Mouse (Mus musculus) left cerebral cortex, adult 11 months (tissue): ENCODE measurements around the gene Prr5.

Experiments used
- DNase-seq: peaks from one replicate; pipeline ENCODE4 v3.0.0; 2022; ENCODE audit warnings: low spot score

Prr5 gene

DNA sequence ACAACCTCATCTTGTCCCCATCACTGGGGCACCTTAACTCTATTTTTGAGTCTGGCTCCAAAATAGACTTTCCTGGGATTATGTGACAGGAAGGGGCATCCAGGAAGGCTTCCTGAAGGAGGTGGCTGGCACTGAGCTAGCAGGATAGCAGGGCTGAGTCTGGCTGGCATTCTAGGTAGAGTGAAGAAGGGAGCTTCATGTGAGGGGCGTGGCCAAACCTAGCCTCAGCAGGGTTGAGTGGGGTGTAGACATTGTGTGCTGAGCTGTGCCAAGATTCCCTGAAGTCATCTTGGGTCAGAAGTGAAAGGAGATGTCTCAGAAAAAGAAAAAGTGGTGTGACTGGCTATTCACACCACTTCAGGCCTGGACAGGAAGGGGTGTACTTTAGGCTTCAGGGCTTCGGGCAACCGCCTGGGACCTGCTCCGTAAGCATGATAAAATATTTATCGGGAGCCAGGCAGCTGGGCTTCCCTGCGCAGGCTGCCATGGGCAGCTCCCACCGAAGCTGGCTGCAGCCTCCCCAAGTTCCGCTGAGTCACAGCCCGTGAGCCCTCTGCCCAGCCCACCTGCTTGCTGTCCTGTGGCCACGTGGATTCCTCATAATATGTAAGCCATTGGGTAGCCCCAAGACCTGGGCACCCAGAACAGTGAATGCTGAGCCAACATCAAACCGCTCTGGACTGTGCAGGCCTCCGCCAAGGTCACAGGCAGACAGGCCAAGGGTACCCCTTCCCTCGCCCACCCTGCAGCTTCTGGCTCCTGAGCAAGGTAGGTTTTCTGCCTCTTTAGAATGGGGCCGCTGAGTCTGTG lies at the start of gene Prr5:
Prr5 (plus strand) TSS at position 683 of the 810 bp plus-strand sequence.
- no peak for DNase-seq

DNA sequence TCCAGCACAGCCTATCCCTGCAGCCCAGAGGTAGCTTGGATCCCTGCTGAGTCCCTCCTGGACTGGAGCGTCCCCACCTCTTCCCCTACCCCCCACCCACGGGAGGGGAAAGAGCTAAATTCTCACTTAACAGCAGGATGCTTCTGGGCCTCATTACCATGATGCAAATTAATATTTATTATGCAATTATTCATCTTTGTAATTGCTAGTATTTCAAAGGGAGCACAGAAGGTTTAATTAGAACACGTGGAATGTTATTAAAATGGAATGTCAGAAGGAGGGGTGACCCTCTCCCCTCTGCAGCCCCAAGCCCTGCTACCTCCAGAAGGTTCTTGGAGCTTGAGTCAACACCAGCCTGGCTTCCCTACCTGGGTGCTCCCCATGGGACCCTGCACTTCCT lies 49.4 kb upstream of the Prr5 start:
- DNase-seq, result no peak

DNA sequence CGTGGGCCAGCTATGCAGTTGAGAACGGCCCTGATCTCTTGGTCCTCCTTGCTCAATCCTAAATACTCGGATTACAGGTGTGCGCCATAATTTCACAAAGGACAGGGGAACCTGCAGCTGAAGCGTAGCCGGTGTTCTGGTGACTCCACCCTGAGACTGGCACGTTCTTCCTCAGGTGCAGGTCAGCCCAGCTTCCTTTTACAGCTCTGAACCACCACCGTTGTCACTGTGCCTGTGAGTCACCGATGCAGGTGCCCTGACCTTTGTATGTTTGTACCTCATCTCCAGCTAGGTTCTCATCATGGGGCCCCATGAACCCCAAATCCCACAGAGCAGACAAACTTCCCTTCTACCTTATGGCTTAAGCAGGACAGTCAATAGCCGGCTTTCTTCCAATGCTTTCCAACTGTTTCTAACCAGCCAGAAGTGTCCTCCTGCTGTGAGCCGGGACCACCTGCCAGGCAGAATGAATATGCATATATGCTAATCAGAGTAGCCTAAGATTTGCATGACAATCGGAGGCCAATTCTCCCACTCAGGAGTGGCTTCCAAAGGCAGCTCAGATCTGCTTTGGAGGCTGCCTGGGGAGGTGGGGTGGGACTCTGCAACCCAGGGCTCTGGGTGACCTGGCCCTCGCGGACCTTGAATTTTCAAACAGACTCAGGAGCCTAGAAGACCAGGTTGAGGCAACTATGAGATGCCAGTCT lies 47.5 kb upstream of the Prr5 start:
- no peak for DNase-seq

DNA sequence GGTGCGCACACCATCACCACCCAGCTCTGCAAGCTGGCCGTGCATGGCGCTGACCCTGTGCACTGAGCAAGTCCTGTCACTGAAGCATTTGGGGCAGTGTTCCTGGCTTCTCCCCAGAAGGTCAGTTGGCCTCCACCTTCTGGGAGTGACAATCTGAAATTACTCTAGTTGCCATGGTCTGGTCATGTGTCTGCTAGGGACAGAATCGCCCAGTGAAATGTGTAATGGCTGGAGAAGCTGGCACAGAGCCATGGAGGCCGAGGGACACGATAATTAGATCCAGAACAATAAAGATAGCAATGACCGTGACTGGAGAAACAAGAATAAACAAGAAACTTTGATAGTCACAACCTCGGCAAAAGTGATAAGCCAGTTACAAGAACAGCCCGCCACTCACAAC lies 44.5 kb upstream of the Prr5 start:
- no peak for DNase-seq

DNA sequence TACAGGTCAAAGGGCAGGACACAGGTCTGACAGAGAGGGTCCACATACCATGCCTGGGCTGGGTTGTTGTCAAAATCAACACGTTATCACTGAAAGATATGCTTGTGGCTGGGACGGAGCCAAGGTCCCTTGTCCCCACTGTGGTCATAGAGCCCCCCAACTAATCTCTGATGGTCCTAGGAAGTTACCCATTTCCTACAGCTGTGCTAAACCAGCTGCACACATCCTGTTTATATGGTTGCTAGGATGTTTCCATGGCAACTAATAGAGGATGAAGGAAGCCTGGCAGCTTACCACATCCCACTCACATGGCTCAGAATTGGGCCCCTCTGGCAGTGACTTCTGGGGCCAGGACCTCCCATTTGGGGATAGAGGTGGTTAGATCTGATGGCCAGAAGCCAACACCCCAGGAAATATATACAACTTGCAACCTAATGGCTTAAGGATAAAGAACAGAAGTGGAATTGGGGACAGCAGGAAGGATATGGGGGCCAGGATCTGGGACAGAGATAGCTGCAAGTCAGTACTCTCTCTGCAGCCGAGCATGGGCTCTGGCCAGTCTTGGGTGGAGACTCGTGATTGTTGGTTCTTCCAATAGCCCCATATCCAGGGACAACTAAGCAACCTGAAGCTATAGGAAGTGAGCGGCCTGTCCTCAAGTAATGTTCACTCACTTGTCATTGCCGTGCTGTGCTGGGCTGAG lies 43.6 kb upstream of the Prr5 start:
- no peak for DNase-seq

DNA sequence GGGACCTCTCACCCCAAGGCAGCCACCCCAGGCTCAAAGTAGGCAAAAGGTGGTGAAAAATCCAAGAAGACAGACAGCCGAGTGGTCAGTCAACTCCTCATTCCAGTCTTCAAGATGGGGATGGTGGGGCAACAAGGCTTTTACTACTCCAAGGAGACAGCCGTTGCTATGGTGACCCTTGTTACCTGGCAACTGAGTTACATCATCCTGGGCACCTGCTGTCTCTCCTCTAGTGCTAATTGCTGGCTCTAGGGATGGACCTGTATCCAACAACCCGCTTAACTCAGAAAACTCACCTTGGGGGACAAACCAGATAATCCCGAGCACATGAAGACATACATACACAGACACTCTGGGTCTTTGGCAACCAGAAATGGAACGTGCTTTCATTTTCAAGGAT lies 42.1 kb upstream of the Prr5 start:
- DNase-seq, result no peak

DNA sequence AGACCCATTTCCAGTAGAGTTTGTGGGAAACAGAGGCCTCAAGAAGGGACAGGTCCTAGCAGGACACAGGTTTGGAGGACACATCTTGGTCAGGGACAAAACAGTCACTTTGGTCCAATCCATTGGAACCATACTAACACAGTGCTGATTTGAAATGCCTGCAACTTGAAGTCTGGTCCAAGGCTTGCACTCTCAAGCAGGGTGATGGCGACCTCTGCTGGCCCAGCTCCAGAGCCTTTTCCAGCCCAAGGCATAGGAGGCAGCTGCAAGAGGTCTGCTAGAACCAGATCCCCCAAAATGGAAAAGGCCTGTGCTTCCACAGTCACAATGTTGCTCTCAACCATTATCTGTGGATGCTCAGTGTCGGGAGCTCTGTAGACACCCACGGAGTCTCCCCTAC lies 39.7 kb upstream of the Prr5 start:
- DNase-seq, result no peak

DNA sequence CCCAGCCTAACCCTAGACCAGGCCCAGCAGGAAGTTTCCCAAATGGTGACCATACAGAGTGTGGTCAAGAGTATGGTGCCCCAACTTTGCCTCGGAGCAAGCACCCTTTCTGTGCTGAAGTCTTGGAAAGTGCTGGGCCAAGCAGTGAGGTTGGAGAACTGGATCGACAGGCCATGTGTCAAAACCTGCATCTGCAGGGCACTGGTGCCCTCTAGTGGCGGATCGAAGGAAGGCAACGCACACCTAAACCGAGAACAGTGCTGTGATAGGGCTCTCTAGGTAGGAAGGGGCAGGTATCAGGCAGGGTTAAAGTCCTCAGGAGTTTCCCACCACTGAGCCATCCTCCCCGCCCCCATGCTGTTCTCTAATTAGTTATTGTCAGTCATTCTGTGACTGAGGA lies 37.9 kb upstream of the Prr5 start:
- DNase-seq, result no peak

DNA sequence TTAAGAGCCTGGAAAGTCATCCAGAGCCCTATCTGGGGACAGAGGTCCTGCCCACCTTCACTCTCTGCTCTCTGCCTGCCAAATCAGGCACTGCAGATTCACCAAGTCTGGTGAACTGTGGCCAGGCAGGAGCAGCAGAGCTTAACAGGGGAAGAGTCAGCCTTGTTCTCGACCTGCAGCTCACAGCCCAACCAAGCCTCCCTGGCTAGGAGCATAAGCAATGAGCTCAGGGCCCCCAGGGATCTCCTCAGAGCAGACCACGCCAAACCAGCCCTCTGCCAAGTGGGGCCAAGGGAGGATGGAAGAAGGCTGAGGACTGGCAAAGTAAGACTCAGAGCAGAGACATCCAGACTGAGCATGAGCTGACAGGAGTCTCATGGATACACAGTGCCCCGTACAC lies 35.1 kb upstream of the Prr5 start:
- DNase-seq, result no peak

DNA sequence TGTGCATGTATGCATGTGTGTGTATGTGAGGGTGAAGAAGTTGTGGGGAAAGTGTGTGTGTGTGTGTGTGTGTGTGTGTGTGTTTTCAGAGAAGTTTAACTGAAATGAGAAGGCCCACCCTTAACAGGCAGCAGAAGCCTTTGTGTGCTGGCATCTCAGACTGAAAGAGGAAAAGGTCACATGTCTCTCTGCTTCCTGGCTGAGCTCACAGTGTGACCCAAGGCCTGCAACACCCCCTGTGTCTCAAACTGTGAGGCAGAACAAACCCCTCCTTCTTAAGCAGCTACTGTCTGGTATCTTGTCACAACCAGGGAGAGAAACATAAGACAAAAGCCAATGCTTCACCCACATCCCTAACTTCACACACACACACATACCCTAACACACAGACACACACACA lies 31.0 kb upstream of the Prr5 start:
- DNase-seq, result no peak

DNA sequence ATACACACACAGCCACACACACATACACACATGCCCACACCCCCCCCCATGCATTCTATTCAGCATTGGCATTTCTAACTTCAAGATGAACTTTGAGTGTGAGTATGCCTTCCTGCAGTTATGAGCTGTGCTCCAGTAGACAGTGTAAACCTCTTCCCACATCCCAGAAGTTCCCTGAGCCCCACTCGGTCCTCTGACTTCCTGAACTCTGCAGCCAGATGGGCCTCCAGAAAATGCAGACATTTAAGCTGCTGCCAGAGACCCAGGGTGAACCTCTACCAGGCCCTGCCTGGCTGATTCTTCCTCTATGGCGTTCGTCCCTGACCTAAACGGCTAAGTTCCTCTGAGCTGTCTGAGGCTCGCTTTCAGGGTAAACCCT lies 30.4 kb upstream of the Prr5 start:
- DNase-seq, result no peak

DNA sequence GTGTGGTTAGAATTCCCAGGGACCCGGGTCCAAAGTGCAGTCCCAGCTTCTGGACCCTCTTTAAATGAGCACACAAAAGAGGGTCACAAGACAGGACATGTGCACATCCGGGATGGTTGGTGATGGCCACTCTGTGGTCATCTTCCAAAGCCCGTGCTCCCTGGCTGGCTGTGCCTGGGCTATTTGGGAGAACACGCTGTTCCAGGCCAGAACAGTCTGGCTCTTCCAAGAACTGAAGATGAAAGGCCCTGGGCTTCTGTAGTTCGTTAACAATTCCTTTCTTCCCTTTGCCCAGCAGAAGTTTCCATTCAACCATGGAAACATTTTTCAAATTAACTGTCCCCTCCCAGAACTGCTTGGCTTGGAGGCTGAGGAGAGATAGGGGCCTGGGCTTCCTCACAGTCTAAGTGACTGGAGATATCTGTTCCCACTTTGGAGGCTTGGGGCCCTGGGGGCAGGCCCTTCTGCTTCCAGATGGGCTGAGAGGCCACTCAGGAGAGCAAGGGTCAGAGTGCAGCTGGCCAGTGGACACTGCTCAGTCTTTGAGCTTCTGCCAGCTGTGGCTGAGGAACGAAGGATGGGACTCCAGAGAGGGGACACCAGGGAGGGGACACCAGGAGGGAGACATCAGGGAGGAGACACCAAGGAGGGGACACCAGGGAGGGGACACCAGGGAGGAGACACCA lies 29.8 kb upstream of the Prr5 start:
- DNase-seq, result no peak

DNA sequence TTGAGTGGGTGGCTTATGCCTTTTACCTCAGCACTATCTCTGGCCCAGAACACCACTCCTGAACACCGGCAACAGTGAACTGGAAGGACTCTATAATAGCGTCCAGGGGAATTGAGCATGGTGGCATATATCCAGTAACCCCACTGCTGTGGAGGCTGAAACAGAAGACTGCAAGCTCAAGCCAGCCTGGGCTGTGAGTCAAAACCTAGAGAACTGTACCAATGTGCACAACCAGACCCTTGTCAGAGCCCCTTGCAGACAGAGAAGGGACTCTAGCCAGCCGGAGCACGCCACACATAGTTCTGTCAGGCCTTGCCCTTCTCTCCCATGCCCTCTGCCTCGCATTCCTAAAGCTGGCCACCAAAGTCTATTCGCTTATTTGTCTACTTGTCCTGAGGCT lies 28.7 kb upstream of the Prr5 start:
- DNase-seq, result no peak

DNA sequence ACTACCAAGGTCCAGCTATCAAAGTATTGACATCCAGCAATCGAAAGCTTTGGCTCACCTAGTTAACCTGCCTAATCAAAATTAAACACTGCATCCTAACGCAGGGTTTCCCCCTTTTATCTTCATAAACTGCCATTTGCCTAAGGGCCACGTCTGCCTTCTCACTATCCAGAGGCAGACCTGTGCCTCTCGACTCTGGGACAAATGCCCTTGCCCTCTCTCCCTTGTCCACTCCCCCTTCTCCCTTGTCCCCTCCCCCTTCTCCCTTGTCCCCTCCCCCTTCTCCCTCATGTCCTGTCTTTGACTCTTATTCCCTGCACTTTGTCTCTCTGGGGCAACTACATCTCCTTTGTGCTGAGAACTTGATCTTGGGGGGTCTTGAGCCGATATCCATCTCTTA lies 28.3 kb upstream of the Prr5 start:
- no peak for DNase-seq

DNA sequence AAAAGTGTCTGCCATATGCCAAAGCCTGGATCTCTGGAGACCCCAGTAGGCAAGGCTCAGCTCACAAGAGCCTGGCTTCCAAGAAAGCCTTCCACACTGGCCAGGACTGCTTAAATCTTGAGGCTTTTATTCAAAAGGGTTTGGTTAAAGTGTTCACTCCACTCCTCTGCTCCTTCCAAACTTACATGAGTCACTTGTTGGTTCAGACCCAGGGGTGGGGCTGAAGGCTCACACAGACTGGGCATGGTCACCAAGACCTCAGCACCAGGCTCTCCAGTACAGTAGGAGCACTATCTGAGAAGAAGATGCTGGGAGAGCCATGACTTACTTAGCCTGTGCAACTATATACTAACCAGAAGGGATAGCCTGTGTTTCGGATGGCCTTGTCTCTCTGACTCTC lies 27.5 kb upstream of the Prr5 start:
- DNase-seq, result no peak

DNA sequence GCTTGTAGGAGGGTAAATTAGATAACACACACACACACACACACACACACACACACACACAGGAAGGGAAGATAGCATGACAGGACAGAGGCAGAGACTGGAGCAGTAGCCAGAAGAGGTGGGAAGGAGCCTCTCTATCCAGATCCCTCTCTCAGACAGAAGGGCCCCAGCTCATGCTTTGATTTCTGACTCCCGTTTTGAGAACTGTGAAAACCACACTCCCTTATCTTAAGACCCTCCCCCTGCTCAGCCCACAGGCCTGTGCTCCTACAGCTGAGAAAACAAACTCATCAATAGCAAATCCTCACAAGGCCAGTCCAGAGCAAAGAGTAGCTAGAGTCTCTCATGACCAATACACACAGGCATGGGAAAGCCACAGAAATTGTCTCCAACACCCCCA lies 26.2 kb upstream of the Prr5 start:
- DNase-seq, result no peak

DNA sequence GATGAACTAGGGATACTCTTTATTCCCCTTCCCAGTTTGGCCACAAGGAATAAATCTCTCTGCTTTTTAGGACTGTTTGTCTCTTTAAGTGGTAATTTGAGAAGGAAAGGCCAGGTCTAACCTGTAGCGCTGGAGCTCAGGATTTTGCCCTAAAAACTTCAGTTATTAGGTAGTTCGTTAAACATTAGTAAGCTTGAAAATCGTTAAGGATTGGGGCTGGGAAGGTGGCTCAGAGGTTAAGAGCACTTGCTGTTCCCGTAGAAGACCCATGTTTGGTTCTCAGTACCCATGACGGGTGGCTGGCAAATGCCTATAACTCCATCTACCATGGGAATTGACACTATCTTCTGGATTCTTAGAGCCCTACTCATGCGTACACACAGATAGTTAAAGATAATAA lies 17.9 kb upstream of the Prr5 start:
- no peak for DNase-seq

DNA sequence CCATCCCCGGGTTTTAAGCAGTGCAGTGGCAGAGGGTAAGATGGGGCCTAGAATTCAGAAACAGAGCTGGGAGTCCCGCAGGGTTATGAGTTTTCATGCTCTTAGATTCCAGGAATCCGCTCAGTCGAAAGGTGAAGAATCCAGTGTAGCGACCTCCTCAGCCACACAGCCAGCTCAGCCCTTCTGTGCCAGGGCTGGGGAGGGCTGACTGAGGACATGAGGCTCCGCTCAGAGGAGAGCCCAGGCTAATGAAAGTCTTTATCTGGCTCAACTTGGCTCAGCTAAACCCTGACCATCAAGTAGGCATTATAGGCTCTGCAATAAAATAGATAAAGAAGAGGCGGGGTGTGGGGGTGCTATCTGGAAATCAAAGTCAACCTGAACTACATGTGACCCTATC lies 16.3 kb upstream of the Prr5 start:
- DNase-seq, result no peak

DNA sequence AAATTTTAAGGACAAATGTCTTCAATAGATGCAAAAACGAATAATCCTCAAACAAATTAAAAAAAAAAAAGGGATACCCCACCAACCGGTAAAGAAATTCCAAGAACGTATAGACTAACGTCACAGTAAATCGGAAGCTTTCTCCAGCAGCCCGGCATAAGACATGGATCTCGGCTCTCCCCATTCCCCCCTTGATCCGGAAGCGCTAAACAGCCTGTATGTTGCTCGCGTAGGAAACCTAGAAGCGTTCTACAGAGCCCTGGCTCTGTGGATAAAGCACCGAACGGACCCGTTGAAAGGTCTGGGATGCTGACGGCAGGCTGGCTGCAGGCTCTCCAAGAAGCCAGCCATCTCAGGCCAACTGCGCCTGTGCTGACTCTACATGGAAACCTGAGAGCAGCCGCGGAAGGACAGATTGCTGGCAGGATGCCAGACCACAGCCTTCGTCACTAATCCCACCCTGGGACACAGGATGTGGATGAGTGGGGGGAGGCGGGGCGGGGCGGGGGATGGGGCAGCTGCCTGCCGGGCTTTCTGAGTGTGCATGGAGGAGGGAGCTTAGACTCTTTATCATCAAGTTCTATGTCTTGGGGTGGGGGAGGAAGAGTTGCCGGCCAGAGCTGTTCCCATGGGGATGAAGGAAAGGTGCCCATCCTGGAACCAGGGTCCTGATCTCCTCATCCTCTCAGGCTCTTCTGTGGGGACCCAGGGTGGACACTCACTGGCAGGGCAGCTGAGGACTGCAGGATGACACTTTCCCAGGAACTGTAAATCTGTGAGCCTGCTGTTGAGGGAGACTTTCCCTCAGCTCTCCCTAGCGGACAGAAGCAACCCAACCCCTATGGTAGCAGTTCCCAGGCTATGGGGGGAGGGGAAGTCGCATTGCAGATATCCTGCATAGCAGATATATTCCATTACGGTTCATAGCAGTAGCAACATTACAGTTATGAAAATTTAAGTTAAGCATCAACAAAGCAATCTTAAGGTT lies 15.1 kb upstream of the Prr5 start:
- DNase-seq, result no peak

DNA sequence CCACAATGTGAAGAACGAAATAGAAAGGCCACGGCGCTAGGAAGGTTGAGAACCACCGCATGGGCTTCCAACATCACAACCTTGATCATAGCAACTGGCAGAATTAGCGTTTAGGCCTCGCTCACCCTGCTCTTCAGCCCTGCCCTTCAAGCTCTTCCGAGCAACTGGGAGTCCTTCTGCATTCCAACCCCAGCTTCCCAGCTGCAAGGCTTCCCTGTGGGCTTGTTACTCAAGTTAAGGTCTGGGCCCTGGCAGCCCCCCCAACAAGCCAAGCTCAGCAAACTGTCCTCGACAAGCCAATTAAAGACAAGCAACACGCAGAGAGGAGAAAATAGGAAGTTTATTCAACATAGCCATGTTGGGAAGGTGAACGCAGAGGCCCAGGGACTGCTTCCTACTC lies 14.4 kb upstream of the Prr5 start:
- no peak for DNase-seq

DNA sequence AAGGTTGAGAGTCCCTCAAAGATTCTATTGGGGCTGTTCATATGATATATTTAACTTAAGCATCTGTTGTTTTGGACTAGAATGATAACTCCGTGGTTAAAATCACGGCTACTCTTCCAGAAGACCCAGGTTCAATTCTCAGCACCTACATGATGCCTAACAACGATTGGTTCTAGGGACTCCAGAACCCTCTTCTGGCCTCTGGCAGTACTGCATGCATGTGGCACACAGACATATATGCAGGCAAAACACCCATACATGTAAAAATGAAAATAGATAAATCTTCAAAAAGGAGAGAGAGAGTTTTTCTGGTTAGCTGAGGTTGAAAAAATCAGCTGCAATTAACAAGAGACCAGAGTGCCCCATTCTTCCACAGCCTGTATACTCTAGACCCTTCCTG lies 12.7 kb upstream of the Prr5 start:
- no peak for DNase-seq
